Mouse (Mus musculus): ENCODE measurements at regions not wholly inside any gene's neighbourhood (a gene's known extent, or its start where the extent isn't known, plus 50 kb on each side); places are given as distances from the start of the nearest gene placed in this dataset.

DNA sequence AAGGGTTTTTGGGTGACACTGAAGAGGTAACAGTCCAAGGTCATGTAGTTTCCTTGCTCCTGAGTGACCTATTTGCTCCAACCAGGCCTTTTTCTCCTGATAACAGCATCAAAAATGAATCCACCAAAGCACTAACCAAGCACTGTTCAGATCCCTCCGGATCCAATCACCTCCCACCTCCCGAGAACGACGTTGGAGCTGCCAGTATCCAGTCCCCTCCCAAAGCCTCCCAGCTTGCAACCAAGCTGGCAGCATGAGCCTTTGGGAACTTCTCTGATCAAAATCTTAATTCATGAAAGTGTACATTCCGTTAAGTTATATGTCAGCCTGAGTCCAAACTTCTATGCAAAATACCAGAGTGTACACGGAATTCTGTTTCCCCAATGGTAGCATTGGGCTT is 126.3 kb downstream of the Efnb2 start:
- no peaks in the 10 kb centered on the region for H3K4me1 ChIP-seq (ENCODE audit: control insufficient read depth, insufficient read depth, low read length)
- no peak for TF ChIP-seq POLR2A (IDR thresholded peaks at IDR 0.05; ENCODE audit: borderline replicate concordance, extremely low read depth, insufficient read depth, insufficient read length)
- no peak overlapping the region for H3K27ac ChIP-seq (replicated peaks; ENCODE audit: low read depth, low read length)
- DNase-seq (ENCODE audit: low spot score) (no peak), ATAC-seq (ENCODE audit: low FRiP score, low read depth) (no peak)
- H3K4me2 ChIP-seq (replicated peaks; ENCODE audit: low read depth, low read length, severe bottlenecking) = no peak overlapping the region
- WGBS = 53% methylated on average over 6 of the region's 6 CpGs
- H3K4me3 ChIP-seq (replicated peaks; ENCODE audit: low read length) = no peak overlapping the region
- H3K27me3 ChIP-seq (ENCODE audit: control insufficient read depth, insufficient read depth, low read length) = no peaks in the 10 kb centered on the region
- no peaks in the 10 kb centered on the region for H3K36me3 ChIP-seq (ENCODE audit: control insufficient read depth, insufficient read depth, low read length)
- no peaks in the 10 kb centered on the region for H3K9me3 ChIP-seq (ENCODE audit: control insufficient read depth, low read length)
- no peak overlapping the region for H3K9ac ChIP-seq (ENCODE audit: low read depth, low read length, severe bottlenecking)

DNA sequence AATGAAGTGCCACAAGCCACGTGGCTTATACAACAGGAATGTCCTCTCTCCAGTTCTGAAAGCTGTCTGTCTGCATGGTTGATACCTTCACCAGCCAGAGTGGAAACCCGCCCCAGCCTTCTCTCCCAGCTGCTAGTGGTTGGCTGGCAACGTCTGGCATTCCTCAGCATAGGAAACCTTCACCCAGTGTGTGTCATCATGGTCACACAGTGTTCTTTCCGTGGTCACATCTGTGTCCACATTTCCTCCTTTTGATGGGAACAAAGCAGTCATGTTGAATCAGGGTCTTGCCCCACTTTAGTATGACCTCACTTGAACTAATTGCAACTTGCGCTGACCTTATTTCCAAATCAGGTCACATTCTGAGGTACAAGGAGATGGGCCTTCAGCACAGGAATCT is 128.1 kb downstream of the Efnb2 start:
- no peak for TF ChIP-seq POLR2A (IDR thresholded peaks at IDR 0.05; ENCODE audit: borderline replicate concordance, extremely low read depth, insufficient read depth, insufficient read length)
- no peak for DNase-seq (ENCODE audit: low spot score)
- ATAC-seq (ENCODE audit: low FRiP score, low read depth) = no peak
- no peaks in the 10 kb centered on the region for H3K36me3 ChIP-seq (ENCODE audit: control insufficient read depth, insufficient read depth, low read length)
- 82% methylated on average over 5 of the region's 5 CpGs for WGBS
- no peak overlapping the region for H3K9ac ChIP-seq (ENCODE audit: low read depth, low read length, severe bottlenecking)
- H3K4me1 ChIP-seq (ENCODE audit: control insufficient read depth, insufficient read depth, low read length) = no peaks in the 10 kb centered on the region
- H3K9me3 ChIP-seq (ENCODE audit: control insufficient read depth, low read length) = no peaks in the 10 kb centered on the region
- H3K27me3 ChIP-seq (ENCODE audit: control insufficient read depth, insufficient read depth, low read length) = no peaks in the 10 kb centered on the region
- H3K4me2 ChIP-seq (replicated peaks; ENCODE audit: low read depth, low read length, severe bottlenecking) = no peak overlapping the region
- H3K27ac ChIP-seq (replicated peaks; ENCODE audit: low read depth, low read length) = no peak overlapping the region
- no peak overlapping the region for H3K4me3 ChIP-seq (replicated peaks; ENCODE audit: low read length)

DNA sequence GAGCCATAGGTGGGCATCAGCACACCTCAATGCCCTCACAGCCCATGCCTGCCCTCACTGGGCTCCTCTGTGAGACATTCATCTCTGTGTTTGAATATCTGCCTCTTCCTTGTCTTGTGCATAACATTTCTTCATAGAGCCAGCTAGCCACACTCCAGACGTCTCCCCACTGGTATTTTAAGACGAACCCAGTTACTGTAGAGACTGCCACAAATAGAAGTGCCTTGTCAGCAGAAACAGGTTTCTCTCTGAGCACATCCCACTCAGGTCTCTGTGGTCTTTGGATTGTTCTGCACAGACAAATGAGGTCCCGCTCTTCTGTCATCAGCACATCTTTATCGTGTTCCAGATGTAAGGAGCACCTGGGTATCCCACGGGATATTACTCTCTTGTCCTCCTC is 130.5 kb downstream of the Efnb2 start:
- no peak for TF ChIP-seq POLR2A (IDR thresholded peaks at IDR 0.05; ENCODE audit: borderline replicate concordance, extremely low read depth, insufficient read depth, insufficient read length)
- H3K9ac ChIP-seq (ENCODE audit: low read depth, low read length, severe bottlenecking) = no peak overlapping the region
- ATAC-seq (ENCODE audit: low FRiP score, low read depth) = no peak
- DNase-seq (ENCODE audit: low spot score) = no peak
- H3K27me3 ChIP-seq (ENCODE audit: control insufficient read depth, insufficient read depth, low read length) = no peaks in the 10 kb centered on the region
- H3K4me3 ChIP-seq (replicated peaks; ENCODE audit: low read length) = no peak overlapping the region
- no peaks in the 10 kb centered on the region for H3K9me3 ChIP-seq (ENCODE audit: control insufficient read depth, low read length)
- no peak overlapping the region for H3K27ac ChIP-seq (replicated peaks; ENCODE audit: low read depth, low read length)
- H3K36me3 ChIP-seq (ENCODE audit: control insufficient read depth, insufficient read depth, low read length) = no peaks in the 10 kb centered on the region
- no peaks in the 10 kb centered on the region for H3K4me1 ChIP-seq (ENCODE audit: control insufficient read depth, insufficient read depth, low read length)
- no peak overlapping the region for H3K4me2 ChIP-seq (replicated peaks; ENCODE audit: low read depth, low read length, severe bottlenecking)
- WGBS = 67% methylated on average over 5 of the region's 5 CpGs

DNA sequence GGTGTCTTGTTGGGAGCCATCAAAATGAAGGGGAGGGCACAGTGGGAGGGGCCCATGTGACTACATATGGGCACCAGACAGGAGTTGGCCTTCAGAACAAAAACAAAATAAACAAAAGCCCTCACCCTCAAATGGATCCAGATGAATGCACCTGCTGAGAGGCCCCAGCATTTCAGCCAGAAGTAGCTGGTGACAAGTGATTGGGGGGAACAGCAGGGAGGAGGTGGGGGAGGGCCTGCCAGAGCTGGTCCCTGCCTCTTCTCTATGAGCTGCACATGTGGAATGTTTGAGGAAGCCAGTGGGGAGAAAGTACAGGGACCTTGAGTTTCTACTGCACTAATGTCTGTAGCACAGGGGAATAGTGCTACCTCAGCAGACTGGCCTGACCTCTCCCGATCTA is 139.5 kb downstream of the Efnb2 start:
- H3K27ac ChIP-seq (replicated peaks; ENCODE audit: low read depth, low read length) = no peak overlapping the region
- ATAC-seq (ENCODE audit: low FRiP score, low read depth) (no peak), DNase-seq (ENCODE audit: low spot score) (no peak)
- H3K27me3 ChIP-seq (ENCODE audit: control insufficient read depth, insufficient read depth, low read length) = no peaks in the 10 kb centered on the region
- 67% methylated on average over 1 of the region's 1 CpGs for WGBS
- no peak overlapping the region for H3K4me3 ChIP-seq (replicated peaks; ENCODE audit: low read length)
- no peak overlapping the region for H3K4me2 ChIP-seq (replicated peaks; ENCODE audit: low read depth, low read length, severe bottlenecking)
- no peaks in the 10 kb centered on the region for H3K9me3 ChIP-seq (ENCODE audit: control insufficient read depth, low read length)
- H3K9ac ChIP-seq (ENCODE audit: low read depth, low read length, severe bottlenecking) = no peak overlapping the region
- no peak for TF ChIP-seq POLR2A (IDR thresholded peaks at IDR 0.05; ENCODE audit: borderline replicate concordance, extremely low read depth, insufficient read depth, insufficient read length)
- H3K36me3 ChIP-seq (ENCODE audit: control insufficient read depth, insufficient read depth, low read length) = no peaks in the 10 kb centered on the region
- H3K4me1 ChIP-seq (ENCODE audit: control insufficient read depth, insufficient read depth, low read length) = no peaks in the 10 kb centered on the region

DNA sequence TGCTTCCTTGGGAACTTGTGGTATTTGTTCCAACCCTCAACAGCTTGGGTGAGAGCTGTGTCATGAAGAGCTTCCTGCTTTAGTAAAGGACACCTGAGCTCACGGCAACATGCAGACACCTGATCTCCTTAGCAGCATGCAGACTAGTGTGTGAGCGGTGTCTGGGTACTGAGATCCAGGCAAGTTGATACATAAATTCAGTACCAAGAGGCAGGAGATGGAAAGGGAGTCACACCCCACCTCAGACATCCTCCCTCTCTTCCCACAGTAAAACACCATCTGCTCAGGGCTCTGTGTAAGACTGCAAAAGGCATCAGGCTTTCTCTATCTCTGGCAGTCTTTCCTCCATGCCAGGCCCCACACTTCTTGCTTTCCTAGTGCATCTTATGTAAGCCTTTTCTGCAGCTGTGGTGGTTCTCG is 141.3 kb downstream of the Efnb2 start:
- H3K4me3 ChIP-seq (replicated peaks; ENCODE audit: low read length) = no peak overlapping the region
- no peaks in the 10 kb centered on the region for H3K27me3 ChIP-seq (ENCODE audit: control insufficient read depth, insufficient read depth, low read length)
- no peak overlapping the region for H3K9ac ChIP-seq (ENCODE audit: low read depth, low read length, severe bottlenecking)
- H3K4me1 ChIP-seq (ENCODE audit: control insufficient read depth, insufficient read depth, low read length) = no peaks in the 10 kb centered on the region
- no peak for DNase-seq (ENCODE audit: low spot score)
- no peak overlapping the region for H3K4me2 ChIP-seq (replicated peaks; ENCODE audit: low read depth, low read length, severe bottlenecking)
- 74% methylated on average over 3 of the region's 3 CpGs for WGBS
- H3K9me3 ChIP-seq (ENCODE audit: control insufficient read depth, low read length) = no peaks in the 10 kb centered on the region
- H3K36me3 ChIP-seq (ENCODE audit: control insufficient read depth, insufficient read depth, low read length) = no peaks in the 10 kb centered on the region
- no peak for ATAC-seq (ENCODE audit: low FRiP score, low read depth)
- no peak overlapping the region for H3K27ac ChIP-seq (replicated peaks; ENCODE audit: low read depth, low read length)
- TF ChIP-seq POLR2A (IDR thresholded peaks at IDR 0.05; ENCODE audit: borderline replicate concordance, extremely low read depth, insufficient read depth, insufficient read length) = no peak

DNA sequence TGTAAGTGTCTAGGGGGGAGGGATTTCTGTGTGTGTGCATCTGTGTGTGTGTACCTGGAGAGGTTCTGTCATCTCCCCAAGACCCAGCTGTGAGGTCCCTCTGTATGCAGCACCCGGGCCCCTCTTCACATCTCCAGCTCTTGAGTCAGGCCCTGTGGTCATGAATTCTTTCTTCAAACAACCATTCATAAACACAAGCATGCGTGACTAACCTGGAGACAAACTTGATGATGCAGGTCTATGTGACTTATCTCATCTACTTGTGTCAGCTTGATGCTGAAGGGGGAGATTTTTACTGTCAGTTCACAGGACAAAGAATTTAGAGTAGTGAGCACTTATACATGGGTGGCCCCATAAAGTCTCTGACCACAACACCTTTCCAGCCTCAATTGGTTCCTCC is 143.4 kb downstream of the Efnb2 start:
- no peak overlapping the region for H3K4me3 ChIP-seq (replicated peaks; ENCODE audit: low read length)
- no peak overlapping the region for H3K27ac ChIP-seq (replicated peaks; ENCODE audit: low read depth, low read length)
- no peaks in the 10 kb centered on the region for H3K4me1 ChIP-seq (ENCODE audit: control insufficient read depth, insufficient read depth, low read length)
- whole genome bisulfite sequencing = 72% methylated on average over 2 of the region's 2 CpGs
- H3K4me2 ChIP-seq (replicated peaks; ENCODE audit: low read depth, low read length, severe bottlenecking) = no peak overlapping the region
- H3K9ac ChIP-seq (ENCODE audit: low read depth, low read length, severe bottlenecking) = no peak overlapping the region
- DNase-seq (ENCODE audit: low spot score) (no peak), ATAC-seq (ENCODE audit: low FRiP score, low read depth) (no peak)
- no peaks in the 10 kb centered on the region for H3K9me3 ChIP-seq (ENCODE audit: control insufficient read depth, low read length)
- no peak for TF ChIP-seq POLR2A (IDR thresholded peaks at IDR 0.05; ENCODE audit: borderline replicate concordance, extremely low read depth, insufficient read depth, insufficient read length)
- no peaks in the 10 kb centered on the region for H3K27me3 ChIP-seq (ENCODE audit: control insufficient read depth, insufficient read depth, low read length)
- H3K36me3 ChIP-seq (ENCODE audit: control insufficient read depth, insufficient read depth, low read length) = no peaks in the 10 kb centered on the region

Data from limb, embryonic 14.5 days (tissue).